Mouse (Mus musculus): Measurements from ENCODE around the gene Spcs3.

GRCm38 (mm10) chr8:54554921-54555320, 25.1 kb upstream of the Spcs3 start:
- no peak for TF ChIP-seq CTCF (IDR thresholded peaks at IDR 0.05; ENCODE audit: control insufficient read depth, insufficient read depth, low read length)
- TF ChIP-seq POLR2A (IDR thresholded peaks at IDR 0.05; ENCODE audit: borderline replicate concordance, control insufficient read depth, low read depth, low read length): no peak

All from bone marrow, adult 2 months (tissue).